Mouse (Mus musculus): ENCODE measurements around the gene Prph2. TPM values are rescaled to one million over a fixed set of nuclear protein-coding genes. Genes with fewer than 3 reads are reported as not detected.

Prph2 gene
- not detected in 2 replicates for polyA plus RNA-seq (2011; ENCODE audit: insufficient read depth, insufficient read length, low replicate concordance, missing spikeins)

DNA sequence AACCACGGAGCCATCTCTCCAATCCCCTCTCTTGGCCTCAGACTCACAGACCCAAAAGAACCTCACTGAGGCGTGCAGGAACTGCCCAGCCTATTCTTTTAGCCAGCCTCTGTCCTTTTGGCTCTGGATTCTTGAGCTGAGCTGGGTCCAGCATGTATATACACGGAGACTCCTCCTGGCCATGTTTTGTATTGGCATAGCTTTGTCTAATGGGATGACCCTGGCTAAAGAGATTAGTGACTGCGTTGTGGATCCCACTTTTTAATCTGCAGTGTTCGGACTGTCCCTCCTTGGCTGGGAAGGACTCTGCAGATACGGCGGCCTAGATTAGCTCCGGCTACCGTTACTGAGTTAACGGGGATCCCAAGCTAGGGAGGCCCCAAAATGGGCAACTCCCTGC is at the start of gene Prph2:
TSS of gene Prph2 (plus strand) at position 274 of the 400 bp plus-strand sequence.
- no peak for TF ChIP-seq POLR2A (IDR thresholded peaks at IDR 0.05; ENCODE audit: borderline replicate concordance, control insufficient read depth, low read depth, low read length)
- no peak for TF ChIP-seq CTCF (IDR thresholded peaks at IDR 0.05; ENCODE audit: control insufficient read depth, insufficient read depth, low read length)
- Histone ChIP-seq H3K27ac (ENCODE audit: control insufficient read depth, insufficient read depth, low read depth, low read length, poor library complexity) (no peak within 1 kb of the TSS), H3K4me3 (replicated peaks; ENCODE audit: control insufficient read depth, low read depth, low read length) (no peak within 1 kb of the TSS), H3K4me1 (ENCODE audit: control insufficient read depth, insufficient read depth, low read length) (no peaks in the 10 kb centered on the region)
- 87% methylated on average over 10 of the region's 10 CpGs for WGBS

DNA sequence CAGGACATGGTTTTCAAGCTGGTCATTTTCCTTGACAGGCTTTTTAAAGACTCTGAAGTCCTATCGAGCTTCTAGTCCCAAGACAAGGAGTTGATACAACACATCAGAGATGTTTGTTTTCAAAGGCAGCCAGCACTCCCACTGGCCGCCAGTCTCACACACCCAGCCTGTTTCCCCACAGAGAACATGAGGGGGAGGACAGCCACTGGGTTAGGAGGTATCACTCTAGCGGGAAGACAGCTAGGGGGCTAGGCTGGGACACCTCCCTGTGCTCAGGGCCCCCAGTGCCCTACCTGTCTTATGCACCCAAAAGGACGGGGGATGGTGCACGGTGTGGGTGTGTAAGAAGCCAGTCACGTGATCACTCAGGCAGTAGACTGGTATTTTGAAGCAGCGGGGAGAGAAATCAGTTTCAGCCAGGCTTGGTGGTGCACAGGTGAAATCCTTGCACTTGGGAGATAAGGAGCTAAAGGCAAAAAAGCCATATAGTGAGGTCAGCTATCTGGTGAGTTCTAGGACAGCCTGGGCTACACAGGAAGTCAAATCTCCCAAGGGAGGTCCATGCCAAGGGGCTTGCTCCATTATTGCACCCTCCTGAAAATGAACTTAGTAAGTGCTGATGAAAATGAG is 45.6 kb upstream of the Prph2 start:
- Histone ChIP-seq H3K4me3 (replicated peaks; ENCODE audit: control insufficient read depth, low read depth, low read length) (no peak overlapping the region), H3K27ac (ENCODE audit: control insufficient read depth, insufficient read depth, low read depth, low read length, poor library complexity) (no peak overlapping the region), H3K4me1 (ENCODE audit: control insufficient read depth, insufficient read depth, low read length) (no peaks in the 10 kb centered on the region)
- WGBS, result 78% methylated on average over 7 of the region's 7 CpGs
- TF ChIP-seq POLR2A (IDR thresholded peaks at IDR 0.05; ENCODE audit: borderline replicate concordance, control insufficient read depth, low read depth, low read length), result no peak

DNA sequence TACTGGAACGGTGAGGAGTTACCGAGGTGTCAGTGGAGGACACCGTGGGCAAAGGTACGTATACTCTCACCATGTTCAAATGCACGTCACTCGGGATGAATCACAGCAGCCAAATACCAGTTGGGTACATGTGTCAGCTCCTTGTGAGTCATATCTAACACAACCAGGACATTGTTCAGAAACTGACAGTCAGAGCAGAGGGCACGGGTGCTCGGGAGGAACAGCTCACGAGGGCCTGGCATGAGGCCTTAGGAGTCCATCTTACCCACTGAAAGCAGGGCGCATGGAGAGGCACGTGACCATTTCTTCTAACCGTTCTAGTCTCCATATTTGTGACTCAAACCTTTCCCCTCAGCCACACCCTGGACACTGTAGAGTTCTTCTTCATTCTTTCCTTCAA is 43.4 kb upstream of the Prph2 start:
- Histone ChIP-seq H3K4me3 (replicated peaks; ENCODE audit: control insufficient read depth, low read depth, low read length) (no peak overlapping the region), H3K27ac (ENCODE audit: control insufficient read depth, insufficient read depth, low read depth, low read length, poor library complexity) (no peak overlapping the region), H3K4me1 (ENCODE audit: control insufficient read depth, insufficient read depth, low read length) (peaks cover 2% of the 10 kb centered on the region; the same call in 1 of the 2 replicates)
- WGBS, result 82% methylated on average over 12 of the region's 12 CpGs
- TF ChIP-seq CTCF (IDR thresholded peaks at IDR 0.05; ENCODE audit: control insufficient read depth, insufficient read depth, low read length) (no peak), POLR2A (IDR thresholded peaks at IDR 0.05; ENCODE audit: borderline replicate concordance, control insufficient read depth, low read depth, low read length) (no peak)

DNA sequence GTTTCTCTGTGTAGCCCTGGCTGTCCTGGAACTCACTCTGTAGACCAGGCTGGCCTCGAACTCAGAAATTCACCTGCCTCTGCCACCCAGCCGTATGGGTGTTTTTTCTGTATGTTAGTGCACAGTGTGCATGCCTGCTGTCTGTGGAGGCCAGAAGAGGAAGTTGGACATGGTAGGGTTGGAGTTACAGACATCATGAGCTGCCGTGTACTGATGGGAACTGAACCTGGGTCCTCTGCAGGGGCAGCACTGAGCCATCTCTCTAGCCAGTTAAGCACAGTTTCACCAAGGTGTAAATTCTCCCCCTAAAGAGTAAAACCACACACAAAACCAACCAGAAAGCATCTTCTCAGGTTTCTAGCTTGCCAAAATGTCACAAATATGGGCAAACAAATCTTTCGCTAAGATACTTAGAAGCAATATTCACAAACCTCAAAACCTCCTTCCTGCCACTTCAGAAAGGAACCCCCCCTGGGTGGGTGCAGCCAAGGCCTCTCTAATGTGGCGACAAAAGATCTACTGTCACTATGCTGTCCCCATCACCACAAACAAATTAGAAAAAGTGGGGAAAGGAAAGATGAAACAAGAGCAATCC is 40.0 kb upstream of the Prph2 start:
- Histone ChIP-seq H3K4me3 (replicated peaks; ENCODE audit: control insufficient read depth, low read depth, low read length) (no peak overlapping the region), H3K4me1 (ENCODE audit: control insufficient read depth, insufficient read depth, low read length) (peaks cover 2% of the 10 kb centered on the region; the same call in 1 of the 2 replicates), H3K27ac (ENCODE audit: control insufficient read depth, insufficient read depth, low read depth, low read length, poor library complexity) (no peak overlapping the region)
- TF ChIP-seq CTCF (IDR thresholded peaks at IDR 0.05; ENCODE audit: control insufficient read depth, insufficient read depth, low read length) (no peak; the same call in 1 of the 2 replicates), POLR2A (IDR thresholded peaks at IDR 0.05; ENCODE audit: borderline replicate concordance, control insufficient read depth, low read depth, low read length) (no peak)
- WGBS, result 27% methylated on average over 5 of the region's 5 CpGs

DNA sequence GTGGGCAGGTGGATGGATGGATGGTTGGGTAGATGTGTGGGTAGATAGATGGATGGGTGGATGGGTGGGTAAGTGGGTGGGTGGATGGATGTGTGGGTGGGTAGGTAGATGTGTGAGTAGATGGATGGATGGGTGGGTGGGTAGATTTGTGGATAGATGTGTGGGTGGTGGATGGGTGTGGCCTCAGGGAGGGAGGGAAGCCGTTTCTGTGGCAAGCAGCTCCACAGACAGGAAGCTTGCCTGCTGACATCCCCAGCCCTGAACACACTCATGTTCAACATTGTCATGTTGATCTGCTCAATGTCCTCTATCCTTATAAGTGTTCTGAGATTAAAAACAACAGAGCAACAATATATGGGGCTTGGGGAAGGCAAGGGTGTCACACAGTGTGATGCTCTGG is 39.3 kb upstream of the Prph2 start:
- Histone ChIP-seq H3K4me3 (replicated peaks; ENCODE audit: control insufficient read depth, low read depth, low read length) (no peak overlapping the region), H3K27ac (ENCODE audit: control insufficient read depth, insufficient read depth, low read depth, low read length, poor library complexity) (no peak overlapping the region), H3K4me1 (ENCODE audit: control insufficient read depth, insufficient read depth, low read length) (peaks cover 2% of the 10 kb centered on the region; the same call in 1 of the 2 replicates)
- TF ChIP-seq CTCF (IDR thresholded peaks at IDR 0.05; ENCODE audit: control insufficient read depth, insufficient read depth, low read length), result no peak
- TF ChIP-seq POLR2A (IDR thresholded peaks at IDR 0.05; ENCODE audit: borderline replicate concordance, control insufficient read depth, low read depth, low read length), result no peak
- 0% methylated on average over 1 of the region's 1 CpGs for WGBS

DNA sequence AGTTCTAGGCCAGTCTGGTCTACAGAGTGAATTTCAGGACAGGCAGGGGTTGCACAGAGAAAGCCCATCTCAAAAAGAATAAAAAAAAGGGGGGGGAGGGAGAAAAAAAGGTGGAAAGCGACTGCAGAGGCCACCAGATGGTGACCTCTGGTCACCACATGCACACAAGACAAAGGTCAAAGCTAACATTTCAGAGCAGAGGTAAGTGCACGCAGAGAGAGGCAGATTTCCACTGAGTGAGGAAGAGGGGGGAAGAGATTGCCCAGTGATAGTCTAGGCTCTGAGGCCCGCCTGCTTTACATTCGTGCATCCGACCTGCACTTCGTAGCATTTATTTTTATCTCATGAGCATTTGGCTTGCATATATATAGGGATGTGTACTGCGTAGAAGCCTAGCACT is 37.5 kb upstream of the Prph2 start:
- Histone ChIP-seq H3K4me3 (replicated peaks; ENCODE audit: control insufficient read depth, low read depth, low read length) (no peak overlapping the region), H3K27ac (ENCODE audit: control insufficient read depth, insufficient read depth, low read depth, low read length, poor library complexity) (no peak overlapping the region), H3K4me1 (ENCODE audit: control insufficient read depth, insufficient read depth, low read length) (peaks cover 2% of the 10 kb centered on the region; the same call in 1 of the 2 replicates)
- TF ChIP-seq CTCF (IDR thresholded peaks at IDR 0.05; ENCODE audit: control insufficient read depth, insufficient read depth, low read length) (no peak), POLR2A (IDR thresholded peaks at IDR 0.05; ENCODE audit: borderline replicate concordance, control insufficient read depth, low read depth, low read length) (no peak)
- 84% methylated on average over 7 of the region's 7 CpGs for WGBS

DNA sequence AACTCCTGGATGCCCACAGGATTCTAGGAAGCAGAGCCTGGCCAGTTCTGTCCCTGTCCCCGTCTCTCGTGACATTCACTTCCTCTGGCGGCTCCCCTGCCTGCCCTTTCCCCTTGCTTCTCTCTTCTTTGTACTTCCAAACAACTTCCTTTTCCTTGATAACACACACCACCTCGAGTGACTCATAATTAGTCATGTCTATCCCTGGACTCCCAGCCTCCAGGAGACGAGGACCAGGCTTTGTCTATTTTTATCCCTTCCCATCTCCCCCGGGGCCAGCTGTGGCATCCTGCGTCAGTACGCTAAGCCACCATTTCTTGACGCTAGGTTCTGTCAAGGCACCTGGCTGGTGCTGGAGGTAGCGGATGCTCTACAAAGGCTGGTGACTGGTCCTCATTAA is 36.1 kb upstream of the Prph2 start:
- Histone ChIP-seq H3K4me3 (replicated peaks; ENCODE audit: control insufficient read depth, low read depth, low read length) (no peak overlapping the region), H3K27ac (ENCODE audit: control insufficient read depth, insufficient read depth, low read depth, low read length, poor library complexity) (no peak overlapping the region), H3K4me1 (ENCODE audit: control insufficient read depth, insufficient read depth, low read length) (peaks cover 2% of the 10 kb centered on the region; the same call in 1 of the 2 replicates)
- 21% methylated on average over 10 of the region's 10 CpGs for WGBS
- no peak for TF ChIP-seq CTCF (IDR thresholded peaks at IDR 0.05; ENCODE audit: control insufficient read depth, insufficient read depth, low read length)
- TF ChIP-seq POLR2A (IDR thresholded peaks at IDR 0.05; ENCODE audit: borderline replicate concordance, control insufficient read depth, low read depth, low read length), result no peak

DNA sequence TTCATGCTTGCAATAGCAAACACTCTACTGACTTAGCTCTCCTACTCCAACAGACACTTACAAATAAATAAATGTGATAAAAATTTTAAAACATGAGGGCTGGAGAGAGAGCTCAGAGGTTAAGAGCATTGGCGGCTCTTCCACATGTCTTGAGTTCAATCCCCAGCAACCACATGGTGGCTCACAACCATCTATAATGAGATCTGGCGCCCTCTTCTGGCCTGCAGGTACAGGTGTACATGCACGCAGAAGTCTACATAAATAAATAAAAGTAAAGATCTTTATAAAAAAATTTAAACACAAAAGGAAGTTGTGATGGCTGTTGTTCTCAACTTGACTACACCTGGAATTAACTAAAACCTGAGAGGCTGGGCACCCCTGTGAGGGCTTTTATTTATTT is 34.6 kb upstream of the Prph2 start:
- WGBS, result 60% methylated on average over 3 of the region's 3 CpGs

More for the DNA sequence above, 34.6 kb upstream of the Prph2 start:
- Histone ChIP-seq H3K27ac (ENCODE audit: control insufficient read depth, insufficient read depth, low read depth, low read length, poor library complexity) (no peak overlapping the region), H3K4me1 (ENCODE audit: control insufficient read depth, insufficient read depth, low read length) (peaks cover 2% of the 10 kb centered on the region; the same call in 1 of the 2 replicates), H3K4me3 (replicated peaks; ENCODE audit: control insufficient read depth, low read depth, low read length) (no peak overlapping the region)
- TF ChIP-seq CTCF (IDR thresholded peaks at IDR 0.05; ENCODE audit: control insufficient read depth, insufficient read depth, low read length), result peak; percentile 50
- no peak for TF ChIP-seq POLR2A (IDR thresholded peaks at IDR 0.05; ENCODE audit: borderline replicate concordance, control insufficient read depth, low read depth, low read length)

Data from bone marrow, adult 2 months (tissue).